Mouse (Mus musculus) bone marrow, adult 2 months (tissue): ENCODE measurements around the gene Phc2.

Source experiments
- CTCF ChIP-seq: fragments of 200-500 bp; IDR thresholded peaks from 2 replicates; pipeline ENCODE4 v1.5.1; 2011; ENCODE audit warnings: low read length, control low read depth; ENCODE audit not compliant: control insufficient read depth, insufficient read depth
- POLR2A ChIP-seq: fragments of 200-500 bp; IDR thresholded peaks from 2 replicates; pipeline ENCODE4 v1.6.1; 2011; ENCODE audit warnings: low read depth, mild to moderate bottlenecking, control low read depth, low read length, borderline replicate concordance; ENCODE audit not compliant: control insufficient read depth

DNA sequence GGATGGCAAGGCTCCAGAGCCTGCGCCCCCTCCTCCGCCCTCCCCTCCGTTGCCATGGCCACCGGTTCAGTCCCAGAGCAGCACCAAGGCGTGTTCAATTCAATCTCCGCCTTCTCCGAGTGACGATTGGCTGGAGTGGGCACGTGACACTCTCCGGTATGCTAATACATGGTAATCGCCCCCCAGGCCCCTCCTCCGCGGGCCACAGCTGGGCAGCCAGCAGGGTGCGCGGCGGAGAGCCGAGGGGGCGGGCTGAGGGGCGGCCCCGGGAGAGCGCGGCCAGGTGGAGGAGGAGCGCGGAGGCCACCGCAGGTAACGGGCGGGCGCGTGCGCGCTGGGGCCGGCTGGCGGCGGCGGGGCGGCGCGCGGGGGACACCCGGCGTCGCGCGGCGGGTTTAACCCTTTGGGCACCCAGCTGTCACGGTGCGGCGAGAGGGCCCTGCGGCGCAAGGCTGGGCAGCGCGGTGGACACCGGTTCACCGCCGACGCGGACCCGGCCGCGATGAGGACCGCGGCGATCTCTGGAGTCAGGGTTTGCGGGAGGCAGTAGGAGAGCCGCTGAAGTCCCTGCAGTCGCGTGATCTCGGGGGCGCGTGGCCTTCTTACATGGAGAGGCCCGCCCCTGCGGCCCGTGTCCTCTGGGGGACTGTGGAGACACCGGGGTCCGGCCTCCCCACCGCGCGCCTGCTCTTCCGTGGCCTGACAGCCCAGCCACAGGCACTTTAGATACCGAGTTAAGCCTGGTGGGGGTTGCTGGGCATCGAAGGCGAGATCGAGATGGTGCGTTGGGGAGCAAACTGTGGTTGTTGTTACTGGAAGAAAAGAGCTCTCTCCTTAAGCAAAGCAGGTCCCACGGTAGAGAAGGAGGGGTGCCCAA is at the start of gene Phc2:
- no peak for TF ChIP-seq POLR2A
- TF ChIP-seq CTCF, result no peak
